Mouse (Mus musculus): ENCODE measurements around the gene Osbpl5. TPM values are rescaled to one million over a fixed set of nuclear protein-coding genes. Genes with fewer than 3 reads are reported as not detected.
"Not testable (repeated sequence)": the region's sequence is repeated elsewhere in the genome, so short reads cannot be mapped to it uniquely, and the experiment has no call there.

Osbpl5 gene
- polyA plus RNA-seq, 1 experiment: 31.2 TPM

DNA sequence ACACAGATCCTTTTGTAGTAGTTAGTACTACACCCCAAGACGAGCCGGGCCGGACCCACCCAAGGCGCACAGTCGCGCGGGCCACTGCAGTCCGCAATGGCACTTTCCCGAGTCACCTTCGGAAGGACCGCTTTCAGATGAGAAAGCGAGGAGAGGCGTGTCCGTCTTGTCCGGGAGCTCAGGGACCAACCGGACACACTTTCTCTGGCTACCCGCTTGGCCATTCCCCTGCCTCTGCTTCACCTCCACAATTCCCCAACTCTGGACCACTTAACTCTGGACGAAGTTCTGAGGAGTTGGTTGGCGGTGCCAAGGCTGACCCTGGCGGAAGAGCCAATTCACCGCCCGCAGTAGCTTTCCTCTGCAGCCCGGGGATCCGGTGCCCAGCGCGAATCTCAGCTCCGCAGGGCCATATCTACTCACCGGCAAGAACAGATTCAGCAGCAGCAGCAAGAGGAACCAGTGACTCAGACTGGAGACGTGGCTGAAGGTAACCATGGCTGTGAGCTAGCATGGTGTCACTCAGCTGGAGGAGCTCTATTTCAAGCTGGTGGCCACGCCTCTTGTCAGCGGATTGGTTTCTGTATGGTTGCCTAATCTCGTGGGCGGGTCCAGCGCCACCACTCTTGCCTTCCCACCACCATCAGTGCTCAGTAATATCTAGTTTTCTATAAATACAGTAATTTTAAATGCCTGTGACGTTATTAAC, 71.3 kb downstream of the Osbpl5 start, which contains the start of gene Tnfrsf23:
Gene Tnfrsf23 (minus strand): TSS at position 514 of the 709 bp plus-strand sequence.
- peak; percentile 69 to 70 for DNase-seq (ENCODE audit: low read depth in 1 of 2, low spot score in 2 of 2)
- Histone ChIP-seq H3K4me3 (ENCODE audit: extremely low read depth, insufficient read depth, insufficient read length) (peak within 1 kb of the TSS; percentile 56), H3K4me1 (ENCODE audit: control insufficient read depth, insufficient read depth, insufficient read length) (no peaks in the 10 kb centered on the region), H3K27me3 (ENCODE audit: control insufficient read depth, insufficient read depth, low read length) (no peaks in the 10 kb centered on the region), H3K27ac (ENCODE audit: insufficient read depth, low read length) (no peak within 1 kb of the TSS), H3K36me3 (ENCODE audit: control insufficient read depth, insufficient read depth, low read length) (peaks cover 3% of the 10 kb centered on the region; the same call in 1 of the 2 replicates)
- 2% methylated on average over 35 of the region's 35 CpGs for WGBS
- TF ChIP-seq POLR2A (IDR thresholded peaks at IDR 0.05; ENCODE audit: low read depth, low read length) (peak; percentile 33; the same call in 1 of the 2 replicates), CTCF (IDR thresholded peaks at IDR 0.05; ENCODE audit: extremely low read depth, insufficient read depth, insufficient read length, insufficient replicate concordance) (no peak)

GRCm38 (mm10) chr7:143684569-143684968, 72.2 kb downstream of the Osbpl5 start:
- H3K27ac ChIP-seq (ENCODE audit: insufficient read depth, low read length); H3K36me3 ChIP-seq (ENCODE audit: control insufficient read depth, insufficient read depth, low read length); DNase-seq (ENCODE audit: low read depth in 1 of 2, low spot score in 2 of 2); H3K4me1 ChIP-seq (ENCODE audit: control insufficient read depth, insufficient read depth, insufficient read length); H3K27me3 ChIP-seq (ENCODE audit: control insufficient read depth, insufficient read depth, low read length); H3K4me3 ChIP-seq (ENCODE audit: extremely low read depth, insufficient read depth, insufficient read length): not testable (repeated sequence)
- WGBS: 76% methylated on average over 2 of the region's 2 CpGs

DNA sequence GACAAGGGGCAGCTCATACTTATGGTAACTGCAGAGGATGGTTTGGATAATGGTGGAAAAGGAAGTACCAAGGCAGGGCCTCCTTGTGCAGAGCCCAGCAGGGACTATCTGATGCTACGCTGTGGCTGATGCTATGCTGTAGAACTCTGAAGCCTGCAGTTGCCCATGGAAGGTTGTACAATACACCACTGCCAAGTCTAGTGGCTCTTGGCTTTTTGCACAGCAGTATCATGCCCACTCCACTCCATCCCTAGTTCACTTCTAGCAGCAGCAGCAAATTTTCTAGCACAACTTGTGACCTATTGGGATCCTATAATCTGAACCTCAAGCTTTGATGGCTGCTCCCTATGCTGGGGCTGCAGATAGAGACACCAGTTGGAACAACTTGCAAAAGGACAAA, 75.2 kb downstream of the Osbpl5 start:
- no peak overlapping the region for H3K4me3 ChIP-seq (ENCODE audit: extremely low read depth, insufficient read depth, insufficient read length)
- TF ChIP-seq CTCF (IDR thresholded peaks at IDR 0.05; ENCODE audit: extremely low read depth, insufficient read depth, insufficient read length, insufficient replicate concordance) (no peak), POLR2A (IDR thresholded peaks at IDR 0.05; ENCODE audit: low read depth, low read length) (no peak)
- H3K4me1 ChIP-seq (ENCODE audit: control insufficient read depth, insufficient read depth, insufficient read length): no peaks in the 10 kb centered on the region
- no peak overlapping the region for H3K27ac ChIP-seq (ENCODE audit: insufficient read depth, low read length)
- 100% methylated on average over 1 of the region's 1 CpGs for WGBS
- DNase-seq (ENCODE audit: low read depth in 1 of 2, low spot score in 2 of 2): no peak
- H3K36me3 ChIP-seq (ENCODE audit: control insufficient read depth, insufficient read depth, low read length): no peaks in the 10 kb centered on the region
- H3K27me3 ChIP-seq (ENCODE audit: control insufficient read depth, insufficient read depth, low read length): no peaks in the 10 kb centered on the region

GRCm38 (mm10) chr7:143680836-143681235, 75.9 kb downstream of the Osbpl5 start:
- H3K27me3 ChIP-seq (ENCODE audit: control insufficient read depth, insufficient read depth, low read length); H3K4me1 ChIP-seq (ENCODE audit: control insufficient read depth, insufficient read depth, insufficient read length); H3K27ac ChIP-seq (ENCODE audit: insufficient read depth, low read length); DNase-seq (ENCODE audit: low read depth in 1 of 2, low spot score in 2 of 2); H3K4me3 ChIP-seq (ENCODE audit: extremely low read depth, insufficient read depth, insufficient read length); H3K36me3 ChIP-seq (ENCODE audit: control insufficient read depth, insufficient read depth, low read length): not testable (repeated sequence)
- 54% methylated on average over 2 of the region's 2 CpGs for WGBS

- H3K4me3 ChIP-seq (ENCODE audit: extremely low read depth, insufficient read depth, insufficient read length); H3K27ac ChIP-seq (ENCODE audit: insufficient read depth, low read length); H3K4me1 ChIP-seq (ENCODE audit: control insufficient read depth, insufficient read depth, insufficient read length); DNase-seq (ENCODE audit: low read depth in 1 of 2, low spot score in 2 of 2); H3K27me3 ChIP-seq (ENCODE audit: control insufficient read depth, insufficient read depth, low read length); H3K36me3 ChIP-seq (ENCODE audit: control insufficient read depth, insufficient read depth, low read length): not testable (repeated sequence)
- WGBS: 87% methylated on average over 2 of the region's 2 CpGs
These were observed 77.1 kb downstream of the Osbpl5 start for GRCm38 (mm10) chr7:143679650-143680049.

- TF ChIP-seq POLR2A (IDR thresholded peaks at IDR 0.05; ENCODE audit: low read depth, low read length): no peak
- no peak for TF ChIP-seq CTCF (IDR thresholded peaks at IDR 0.05; ENCODE audit: extremely low read depth, insufficient read depth, insufficient read length, insufficient replicate concordance)
- no peaks in the 10 kb centered on the region for H3K4me1 ChIP-seq (ENCODE audit: control insufficient read depth, insufficient read depth, insufficient read length)
- DNase-seq (ENCODE audit: low read depth in 1 of 2, low spot score in 2 of 2): peak in 1 of 2 experiments; percentile 50
These were observed 90.1 kb downstream of the Osbpl5 start for GRCm38 (mm10) chr7:143666427-143667311.

DNA sequence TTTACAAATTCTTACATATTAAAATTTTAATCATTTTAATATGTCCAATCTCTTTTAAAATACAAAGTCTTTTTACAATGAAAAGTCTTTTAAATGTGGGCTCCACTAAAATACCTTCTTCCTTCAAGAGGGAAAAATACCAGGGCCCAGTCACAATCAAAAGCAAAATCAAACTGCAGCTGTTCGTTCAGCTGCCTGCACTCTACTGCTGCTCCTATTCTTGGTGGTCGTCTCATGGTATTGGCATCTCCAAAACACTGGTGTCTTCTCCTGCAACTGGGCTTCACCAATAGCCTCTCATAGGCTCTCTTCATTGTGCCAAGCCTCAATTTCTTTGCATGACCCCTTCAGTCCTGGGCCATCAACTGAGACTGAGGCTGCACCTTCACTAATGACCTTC, 93.3 kb downstream of the Osbpl5 start:
- Histone ChIP-seq H3K4me3 (ENCODE audit: extremely low read depth, insufficient read depth, insufficient read length) (no peak overlapping the region), H3K27ac (ENCODE audit: insufficient read depth, low read length) (no peak overlapping the region), H3K4me1 (ENCODE audit: control insufficient read depth, insufficient read depth, insufficient read length) (no peaks in the 10 kb centered on the region), H3K27me3 (ENCODE audit: control insufficient read depth, insufficient read depth, low read length) (no peaks in the 10 kb centered on the region), H3K36me3 (ENCODE audit: control insufficient read depth, insufficient read depth, low read length) (no peaks in the 10 kb centered on the region)
- 85% methylated on average over 2 of the region's 2 CpGs for WGBS
- no peak for DNase-seq (ENCODE audit: low read depth in 1 of 2, low spot score in 2 of 2)
- TF ChIP-seq POLR2A (IDR thresholded peaks at IDR 0.05; ENCODE audit: low read depth, low read length): no peak
- TF ChIP-seq CTCF (IDR thresholded peaks at IDR 0.05; ENCODE audit: extremely low read depth, insufficient read depth, insufficient read length, insufficient replicate concordance): no peak

More at GRCm38 (mm10) chr7:143666427-143667311, 90.1 kb downstream of the Osbpl5 start:
- no peak overlapping the region for H3K4me3 ChIP-seq (ENCODE audit: extremely low read depth, insufficient read depth, insufficient read length)
- H3K27ac ChIP-seq (ENCODE audit: insufficient read depth, low read length): no peak overlapping the region; the same call in 1 of the 2 replicates
- H3K27me3 ChIP-seq (ENCODE audit: control insufficient read depth, insufficient read depth, low read length): no peaks in the 10 kb centered on the region
- H3K36me3 ChIP-seq (ENCODE audit: control insufficient read depth, insufficient read depth, low read length): no peaks in the 10 kb centered on the region
